ENCODE assay signal across 32 mouse cellular contexts in the genomic region with DNA sequence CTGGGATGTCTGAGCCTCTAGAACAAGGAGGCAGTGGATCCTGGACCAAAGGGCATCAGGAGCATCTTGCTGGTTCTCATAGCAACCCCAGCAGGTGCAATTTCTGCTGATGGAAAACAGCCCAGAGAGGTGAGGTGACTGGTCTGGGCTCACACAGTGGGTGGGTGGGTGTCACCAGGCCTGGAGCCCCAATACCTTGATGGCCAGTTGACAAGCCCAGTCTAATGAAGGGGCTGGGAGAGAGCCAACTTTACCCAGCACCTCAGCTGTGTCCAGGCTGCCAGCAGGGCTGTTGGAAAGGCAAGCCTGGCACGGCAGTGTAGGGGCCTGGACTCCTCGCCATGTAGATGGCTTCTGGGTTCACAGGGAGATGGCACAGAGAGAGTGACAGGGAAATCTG. TPM values are rescaled to one million over a fixed set of nuclear protein-coding genes. Genes with fewer than 3 reads are reported as not detected.
A peak's percentile ranks its signal among the peaks of the same experiment; 100 is the strongest.
DNase-seq lines count a peak whose midpoint lies in the region; ATAC-seq lines count a peak whose summit lies in the region.
"Had no signal": no experiment of that assay in that cellular context is flagged by ENCODE, and none has a peak within 500 bp of the region (broad histone marks: within the 10 kb centered on the region; RNA-seq: fewer than 3 reads in every experiment).

No protein-coding gene starts in this region.

- H3K4me1 ChIP-seq in forebrain, embryonic 16.5 days (replicated peaks; ENCODE audit: control insufficient read depth, insufficient read depth, low read length), result peaks cover 3% of the 10 kb centered on the region; the same call in 1 of the 2 replicates

- H3K9me3 ChIP-seq in forebrain, embryonic 16.5 days (ENCODE audit: control insufficient read depth, low read length), result no peaks in the 10 kb centered on the region
- H3K9me3 ChIP-seq: forebrain, embryonic 12.5 days; forebrain, embryonic 15.5 days; heart, embryonic 10.5 days; heart, embryonic 13.5 days had no signal

- H3K36me3 ChIP-seq in forebrain, embryonic 16.5 days (ENCODE audit: control insufficient read depth, insufficient read depth), result no peaks in the 10 kb centered on the region
- H3K36me3 ChIP-seq: forebrain, embryonic 15.5 days; G1E had no signal

- DNase-seq in cerebellum, adult 18-20 months, result peak; percentile 54 to 57
- no peak for DNase-seq in cerebellum, adult 8-10 months
- DNase-seq in left cerebral cortex, postnatal 4 days, result peak; percentile 59
- no peak for DNase-seq in left cerebral cortex, postnatal 14 days (ENCODE audit: low spot score in 2 of 2)
- DNase-seq in cerebellum, postnatal 14 days, result peak; percentile 74 to 81
- DNase-seq in urinary bladder, postnatal 4 days (ENCODE audit: low spot score in 2 of 2), result no peak
- DNase-seq: adrenal gland, postnatal 10 days; adrenal gland, postnatal 36 days; B cell, adult 2 months; embryo, embryonic 11 days; gastrocnemius, postnatal 10 days; gastrocnemius, postnatal 36 days; heart, adult 2 months; heart, postnatal 14 days; heart, postnatal 4 days; kidney, adult 18-20 months had no signal

- intact Hi-C loops in left cerebral cortex, postnatal 4 days (cut with DNase I), result no loop called here
- intact Hi-C loops in left cerebral cortex, postnatal 14 days (cut with DNase I), result no loop called here

- H3K9ac ChIP-seq in forebrain, embryonic 16.5 days (replicated peaks; ENCODE audit: low read depth, low read length), result no peak overlapping the region
- H3K9ac ChIP-seq: embryonic facial prominence, embryonic 13.5 days; forebrain, embryonic 12.5 days; forebrain, embryonic 15.5 days; heart, embryonic 13.5 days; hindbrain, embryonic 14.5 days had no signal

- WGBS in forebrain, embryonic 16.5 days, result 75% methylated on average over 2 of the region's 2 CpGs

- H3K27me3 ChIP-seq in forebrain, embryonic 16.5 days (replicated peaks; ENCODE audit: control insufficient read depth, insufficient read depth, low read length), result no peaks in the 10 kb centered on the region
- H3K27me3 ChIP-seq: CH12.LX; embryonic facial prominence, embryonic 13.5 days; forebrain, embryonic 12.5 days; forebrain, embryonic 15.5 days; heart, embryonic 13.5 days; Patski had no signal

- no peak for ATAC-seq in forebrain, embryonic 16.5 days
- ATAC-seq: forebrain, embryonic 15.5 days; hindbrain, postnatal 0 days; inflammation-experienced regulatory T-cells, adult 6 months; intestine, embryonic 16.5 days; Patski had no signal

- H3K4me2 ChIP-seq in forebrain, embryonic 16.5 days (ENCODE audit: low read length), result no peak overlapping the region
- H3K4me2 ChIP-seq: embryonic facial prominence, embryonic 13.5 days; forebrain, embryonic 12.5 days; forebrain, embryonic 15.5 days; heart, embryonic 13.5 days; hindbrain, embryonic 14.5 days had no signal

- no peak overlapping the region for H3K4me3 ChIP-seq in forebrain, embryonic 16.5 days (replicated peaks; ENCODE audit: low read length)
- H3K4me3 ChIP-seq: embryonic facial prominence, embryonic 10.5 days; embryonic facial prominence, embryonic 13.5 days; erythroblast, embryonic 14.5 days; forebrain, embryonic 12.5 days; forebrain, embryonic 15.5 days; heart, adult 2 months; heart, embryonic 10.5 days; heart, embryonic 13.5 days had no signal

- no peak overlapping the region for H3K27ac ChIP-seq in forebrain, embryonic 16.5 days (ENCODE audit: low read length)
- H3K27ac ChIP-seq: embryonic facial prominence, embryonic 10.5 days; embryonic facial prominence, embryonic 13.5 days; forebrain, embryonic 12.5 days; forebrain, embryonic 15.5 days; heart, adult 2 months; heart, embryonic 10.5 days; heart, embryonic 13.5 days; hindbrain, embryonic 14.5 days; hindbrain, postnatal 0 days had no signal

RNA-seq across cellular contexts. Expression of a gene that starts 10.0 kb away (rescaled TPM):
- 10 to 100 TPM; 30.2 to 30.4 TPM for total RNA-seq in left cerebral cortex, postnatal 4 days (2021)
- 10 to 100 TPM; 19.2 to 20.1 TPM for total RNA-seq in left cerebral cortex, postnatal 14 days (2021)
- 7.9 and 8.1 TPM in 2 replicates for polyA plus RNA-seq in forebrain, embryonic 16.5 days (2015; fragmentation: Nextera tagmentation; extraction: Ambion mirVana)
- polyA plus RNA-seq: G1E had no signal

RNA-seq across cellular contexts. Expression of a gene that starts 26.8 kb away (rescaled TPM):
- 100 to 1,000 TPM in 1 of 2 experiments, 10 to 100 TPM in 1; 99.4 to 102 TPM for total RNA-seq in left cerebral cortex, postnatal 4 days (2021)
- 10 to 100 TPM; 69.4 to 71.9 TPM for total RNA-seq in left cerebral cortex, postnatal 14 days (2021)
- polyA plus RNA-seq in forebrain, embryonic 16.5 days (2015; fragmentation: Nextera tagmentation; extraction: Ambion mirVana), result 166 and 180 TPM in 2 replicates

RNA-seq across cellular contexts. Expression of a gene that starts 51.2 kb away (rescaled TPM):
- total RNA-seq in left cerebral cortex, postnatal 4 days (2021), result 1 to 10 TPM; 1.4 to 1.8 TPM
- total RNA-seq in left cerebral cortex, postnatal 14 days (2021), result under 1 TPM; 0.53 to 0.55 TPM
- 4.2 and 4.4 TPM in 2 replicates for polyA plus RNA-seq in forebrain, embryonic 16.5 days (2015; fragmentation: Nextera tagmentation; extraction: Ambion mirVana)
- total RNA-seq: gastrocnemius, adult 18-20 months had no signal
- polyA plus RNA-seq: heart, adult 2 months had no signal

Comparison
In these comparisons a context has a peak if more than half of its experiments do, and no peak if none do; other contexts are left out.
1. DNase-seq: peak in cerebellum, adult 18-20 months (2 of 2), left cerebral cortex, postnatal 4 days (single experiment) and cerebellum, postnatal 14 days (2 of 2); none in cerebellum, adult 8-10 months (single experiment), left cerebral cortex, postnatal 14 days (0 of 2) and urinary bladder, postnatal 4 days (0 of 2).